Mouse (Mus musculus) R1 (cell line): Measurements from ENCODE around the gene Olfr557.

Experiments used
- DNase-seq: peaks from one replicate; pipeline ENCODE4 v3.0.0-alpha.2; 2018; ENCODE audit warnings: low read depth, low spot score

Gene Olfr557

GRCm38 (mm10) chr7:102695358-102696125, at the start of gene Olfr557:
Olfr557 (plus strand) TSS chr7:102695910.
- peak; percentile 59 for DNase-seq

- no peak for DNase-seq
Measured at GRCm38 (mm10) chr7:102658523-102658922, 37.2 kb upstream of the Olfr557 start, which contains the start of gene Olfr555. Olfr555 (plus strand) TSS chr7:102658823.

DNA sequence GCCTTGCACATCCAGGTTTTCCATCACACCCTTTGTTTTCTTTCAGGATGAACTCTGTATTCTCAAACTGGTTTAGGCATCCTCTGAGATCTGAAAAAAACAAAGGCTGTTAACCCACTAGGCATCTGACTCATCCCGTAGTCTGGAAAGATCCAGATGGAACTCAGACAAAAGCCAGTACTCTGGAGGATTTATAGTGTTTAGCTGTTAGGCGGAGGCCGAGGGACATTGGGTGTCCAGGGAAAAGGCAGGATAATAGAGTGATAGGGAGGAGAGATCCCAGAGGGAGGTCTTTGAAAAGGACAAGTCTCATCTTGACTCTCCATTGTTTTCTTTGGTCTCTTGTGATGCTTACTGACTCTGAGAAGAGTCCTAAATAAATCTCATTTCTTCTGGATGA, 31.1 kb upstream of the Olfr557 start, which contains the start of gene Olfr556:
TSS of gene Olfr556 (plus strand) at position 301 of the 400 bp plus-strand sequence.
- no peak for DNase-seq

DNA sequence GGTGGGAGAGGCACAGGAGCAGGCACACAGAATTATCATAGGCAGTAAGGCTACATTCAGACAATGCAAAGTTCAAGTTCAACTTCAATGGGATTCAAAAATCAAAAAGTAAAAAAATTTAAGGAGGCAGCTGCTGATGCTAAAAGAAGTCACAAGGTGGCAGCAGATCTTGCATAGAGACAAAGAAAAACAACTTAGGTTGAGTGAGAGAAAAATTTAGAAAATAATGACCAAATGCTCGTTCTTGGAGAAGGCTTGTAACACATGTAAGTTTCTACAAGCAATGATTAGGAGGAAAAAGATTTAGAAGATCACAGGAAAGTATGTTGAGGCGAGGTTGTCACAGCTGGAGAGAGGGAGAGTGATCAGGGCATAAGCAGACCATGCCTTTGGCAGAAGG, 30.3 kb upstream of the Olfr557 start:
- no peak for DNase-seq

- no peak for DNase-seq
Measured at GRCm38 (mm10) chr7:102676225-102676624, 19.5 kb upstream of the Olfr557 start.

- no peak for DNase-seq
Measured at GRCm38 (mm10) chr7:102681916-102682315, 13.8 kb upstream of the Olfr557 start.

DNA sequence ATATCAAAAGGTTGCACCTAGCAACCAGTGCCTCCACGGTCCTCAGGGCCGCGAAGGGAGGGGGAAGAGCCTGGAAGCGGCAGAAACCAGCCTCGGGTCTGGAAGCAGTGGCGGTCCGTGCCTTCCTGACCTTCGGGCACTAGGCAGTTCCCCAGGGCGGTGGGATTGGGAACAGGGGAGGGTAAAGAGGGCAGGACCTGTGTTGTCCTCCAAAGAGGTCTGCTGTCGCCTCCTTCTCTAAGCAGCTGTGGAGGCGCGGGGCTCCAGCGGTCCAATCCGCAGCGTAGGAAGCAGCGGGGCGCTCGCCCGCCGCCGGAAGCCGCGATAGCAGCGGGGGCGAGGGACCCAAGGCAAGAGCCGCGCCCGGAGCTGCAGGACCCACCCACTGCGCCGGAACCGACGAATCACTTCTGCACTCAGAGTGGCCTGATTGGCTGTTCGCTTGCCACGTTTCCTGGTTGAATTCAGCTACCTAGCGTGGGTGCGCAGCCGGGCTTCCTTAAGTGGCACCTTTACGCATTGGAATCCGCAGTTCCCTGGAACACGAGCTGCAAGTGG, 8.7 kb upstream of the Olfr557 start, which contains the start of gene Trim68:
TSS of gene Trim68 (minus strand) at position 384 of the 558 bp plus-strand sequence.
- peak; percentile 90 for DNase-seq

DNA sequence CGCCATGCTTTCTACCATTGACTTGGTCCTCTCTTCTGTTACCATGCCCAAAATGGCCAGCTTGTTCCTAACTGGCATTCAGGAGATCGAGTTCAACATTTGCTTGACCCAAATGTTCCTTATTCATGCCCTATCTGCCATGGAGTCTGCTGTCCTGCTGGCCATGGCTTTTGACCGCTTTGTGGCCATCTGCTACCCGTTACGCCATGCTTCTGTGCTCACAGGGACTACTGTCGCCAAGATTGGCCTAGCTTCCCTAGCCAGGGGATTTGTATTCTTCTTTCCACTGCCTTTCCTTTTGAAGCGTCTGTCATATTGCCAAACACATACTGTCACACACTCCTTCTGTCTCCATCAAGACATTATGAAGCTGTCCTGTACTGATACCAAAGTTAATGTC, 2.8 kb downstream of the Olfr557 start:
- DNase-seq, result no peak

DNA sequence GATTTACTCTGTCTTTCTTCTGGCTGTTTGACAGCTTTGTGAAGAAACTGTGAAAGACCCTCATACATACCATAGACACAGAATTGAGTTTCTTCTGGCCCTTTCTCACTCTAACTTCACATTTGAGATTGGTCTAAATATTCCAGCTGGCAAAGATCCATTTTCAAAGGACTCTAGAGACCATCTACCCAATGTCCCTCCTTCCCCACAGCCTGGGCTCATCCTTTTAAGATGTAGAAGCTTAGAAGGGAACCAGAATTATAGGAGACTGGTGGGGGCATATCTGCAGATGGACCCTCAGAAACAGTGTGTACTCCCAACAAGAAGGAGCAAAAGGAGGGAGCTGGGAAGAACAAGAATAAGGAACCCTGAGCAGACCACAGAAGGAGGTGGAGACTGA, 6.2 kb downstream of the Olfr557 start, which contains the start of gene Olfr558:
TSS of gene Olfr558 (plus strand) at position 301 of the 400 bp plus-strand sequence.
- DNase-seq, result no peak

DNA sequence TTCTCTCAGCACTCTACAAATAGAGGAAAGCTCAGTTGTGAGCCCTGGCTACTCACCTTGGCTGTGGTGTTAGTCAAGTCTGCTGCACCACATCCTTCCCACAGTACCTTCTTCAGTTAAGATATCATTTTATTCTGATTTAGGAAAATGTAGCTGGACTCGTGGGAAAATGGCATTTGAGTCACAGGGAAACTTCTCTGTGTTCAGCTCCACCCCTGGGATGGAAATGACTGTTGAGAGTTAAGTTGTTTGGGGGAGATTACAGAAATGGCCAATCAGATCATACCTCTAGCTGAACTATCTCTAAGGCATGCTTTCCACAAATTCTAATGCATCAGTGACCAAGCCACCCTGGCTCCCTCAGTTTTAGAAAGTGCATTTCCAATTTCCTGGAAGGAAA, 23.3 kb downstream of the Olfr557 start, which contains the start of gene Olfr33:
TSS of gene Olfr33 (minus strand) at position 101 of the 400 bp plus-strand sequence.
- no peak for DNase-seq

DNA sequence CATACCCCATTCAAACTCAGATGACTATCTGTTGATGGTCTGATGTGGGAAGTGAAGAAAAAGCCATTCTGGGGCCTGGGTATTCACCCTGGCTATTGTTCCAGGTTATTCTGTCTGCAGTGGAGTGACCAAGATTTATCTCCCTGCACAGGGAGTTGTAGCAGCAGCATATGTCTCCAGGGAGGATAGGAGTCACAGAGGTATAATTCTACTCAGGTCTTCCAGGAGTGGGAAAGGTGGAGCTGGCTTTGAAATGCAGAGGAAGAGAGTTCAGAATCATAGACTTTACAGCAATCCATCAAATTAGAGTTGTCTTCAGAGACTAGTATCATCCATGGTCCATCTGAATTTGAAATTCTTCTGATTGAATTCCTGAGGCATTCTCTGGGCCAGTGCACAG, 31.7 kb downstream of the Olfr557 start, which contains the start of gene Olfr559:
TSS of gene Olfr559 (minus strand) at position 101 of the 400 bp plus-strand sequence.
- DNase-seq, result no peak

GRCm38 (mm10) chr7:102733793-102734192, 38.1 kb downstream of the Olfr557 start:
- no peak for DNase-seq

- no peak for DNase-seq
Measured at GRCm38 (mm10) chr7:102737705-102738104, 42.0 kb downstream of the Olfr557 start.
